Mouse (Mus musculus) C2C12 (cell line): Measurements from ENCODE around the gene Zdhhc1. TPM values are rescaled to one million over a fixed set of nuclear protein-coding genes. Genes with fewer than 3 reads are reported as not detected.

Experiments used
- H3K27me3 ChIP-seq: one replicate; pipeline ENCODE4 v1.6.1; 2011; ENCODE audit not compliant: control insufficient read depth, insufficient read depth, insufficient read length
- H3K36me3 ChIP-seq: one replicate; pipeline ENCODE4 v1.6.1; 2011; ENCODE audit not compliant: control insufficient read depth, insufficient read depth
- H3K4me3 ChIP-seq: one replicate; pipeline ENCODE4 v1.5.1; 2011; ENCODE audit warnings: mild to moderate bottlenecking, control low read depth; ENCODE audit not compliant: poor library complexity, insufficient read depth, severe bottlenecking
- H3K79me2 ChIP-seq: one replicate; pipeline ENCODE4 v1.6.1; 2011; ENCODE audit not compliant: control insufficient read depth, insufficient read depth
- H3K79me3 ChIP-seq: one replicate; pipeline ENCODE4 v1.6.1; 2011; ENCODE audit warnings: low read depth, control low read depth
- H3ac ChIP-seq: one replicate; pipeline ENCODE3; 2011; ENCODE audit warnings: low read depth; ENCODE audit not compliant: control insufficient read depth, insufficient read length
- CEBPB ChIP-seq: IDR thresholded peaks from one replicate; pipeline ENCODE4 v1.6.1; 2011; ENCODE audit warnings: low read depth, mild to moderate bottlenecking, control low read depth, moderate library complexity
- CTCF ChIP-seq: IDR thresholded peaks from one replicate; pipeline ENCODE4 v1.5.1; 2011; ENCODE audit not compliant: control insufficient read depth, insufficient read depth, insufficient read length
- FOSL1 ChIP-seq: IDR thresholded peaks from one replicate; pipeline ENCODE4 v1.8.0; 2011; ENCODE audit warnings: mild to moderate bottlenecking, low read length; ENCODE audit not compliant: poor library complexity, insufficient read depth, severe bottlenecking
- MAX ChIP-seq: IDR thresholded peaks from one replicate; pipeline ENCODE4 v1.6.1; 2011; ENCODE audit warnings: mild to moderate bottlenecking, control low read depth
- MYOD1 ChIP-seq: IDR thresholded peaks from one replicate; pipeline ENCODE4 v1.6.1; 2011; ENCODE audit warnings: low read depth; ENCODE audit not compliant: control insufficient read depth, insufficient read length
- MYOG ChIP-seq: IDR thresholded peaks from one replicate; pipeline ENCODE4 v1.6.1; 2011; ENCODE audit not compliant: control insufficient read depth, insufficient read length; ENCODE audit errors: extremely low read depth
- USF1 ChIP-seq: IDR thresholded peaks from one replicate; pipeline ENCODE4 v1.6.1; 2011; ENCODE audit warnings: low read depth, mild to moderate bottlenecking, control low read depth, moderate library complexity
- polyA plus RNA-seq: library from polyadenylated mRNA; unstranded; fragments of >200 nt; fragmentation: generic; extraction: Trizol; gene quantifications from one replicate; pipeline ENCODE4 v1.2.1, GENCODE M21; 2012; ENCODE audit warnings: missing spikeins

Zdhhc1 gene
- polyA plus RNA-seq, 1 experiment = 8.8 TPM

GRCm38 (mm10) chr8:105499787-105500186 lies 3.1 kb upstream of the Zdhhc1 start:
- Histone ChIP-seq H3K4me3 (no peak overlapping the region), H3K27me3 (no peaks in the 10 kb centered on the region), H3K79me3 (peaks cover 2% of the 10 kb centered on the region), H3K36me3 (no peaks in the 10 kb centered on the region), H3ac (no peak overlapping the region), H3K79me2 (peaks cover 19% of the 10 kb centered on the region)
- no peak for TF ChIP-seq FOSL1
- no peak for TF ChIP-seq MAX
- no peak for TF ChIP-seq CTCF
- no peak for TF ChIP-seq MYOD1
- TF ChIP-seq MYOG = no peak
- TF ChIP-seq CEBPB = no peak

- Histone ChIP-seq H3K79me3 (peaks cover 2% of the 10 kb centered on the region), H3K79me2 (peaks cover 24% of the 10 kb centered on the region), H3K4me3 (peak overlapping the region; percentile 82), H3K36me3 (no peaks in the 10 kb centered on the region), H3ac (peak overlapping the region; percentile 93), H3K27me3 (no peaks in the 10 kb centered on the region)
- TF ChIP-seq USF1 (peak; percentile 53), CTCF (no peak)
Measured at GRCm38 (mm10) chr8:105495350-105496302, 1.1 kb downstream of the Zdhhc1 start.

GRCm38 (mm10) chr8:105494566-105494965 lies 2.1 kb downstream of the Zdhhc1 start:
- Histone ChIP-seq H3K4me3 (no peak overlapping the region), H3K27me3 (no peaks in the 10 kb centered on the region), H3K79me3 (peaks cover 2% of the 10 kb centered on the region), H3K36me3 (no peaks in the 10 kb centered on the region), H3K79me2 (peaks cover 24% of the 10 kb centered on the region), H3ac (no peak overlapping the region)
- TF ChIP-seq CEBPB (no peak), MAX (no peak), USF1 (no peak), FOSL1 (no peak), CTCF (no peak)

- peaks cover 2% of the 10 kb centered on the region for H3K79me3 ChIP-seq
- H3K36me3 ChIP-seq = no peaks in the 10 kb centered on the region
- no peaks in the 10 kb centered on the region for H3K27me3 ChIP-seq
- no peak for TF ChIP-seq CEBPB
- TF ChIP-seq CTCF = no peak
- no peak for TF ChIP-seq USF1
- no peak for TF ChIP-seq MYOG
- H3K79me2 ChIP-seq = peaks cover 24% of the 10 kb centered on the region
- no peak overlapping the region for H3ac ChIP-seq
- H3K4me3 ChIP-seq = no peak overlapping the region
Measured at GRCm38 (mm10) chr8:105493495-105493894, 3.2 kb downstream of the Zdhhc1 start.

GRCm38 (mm10) chr8:105489281-105489680 lies 7.4 kb downstream of the Zdhhc1 start:
- no peak overlapping the region for H3ac ChIP-seq
- no peak overlapping the region for H3K4me3 ChIP-seq
- H3K79me2 ChIP-seq = peaks cover under 1% of the 10 kb centered on the region
- no peaks in the 10 kb centered on the region for H3K79me3 ChIP-seq
- TF ChIP-seq CTCF = no peak
- no peak for TF ChIP-seq MYOD1
- no peak for TF ChIP-seq CEBPB
- TF ChIP-seq USF1 = no peak
- TF ChIP-seq MYOG = no peak
- no peak for TF ChIP-seq MAX
- TF ChIP-seq FOSL1 = no peak
- no peaks in the 10 kb centered on the region for H3K27me3 ChIP-seq
- H3K36me3 ChIP-seq = no peaks in the 10 kb centered on the region

- no peak for TF ChIP-seq MAX
- TF ChIP-seq USF1 = no peak
- no peak for TF ChIP-seq MYOG
- TF ChIP-seq CEBPB = no peak
- no peak for TF ChIP-seq FOSL1
- no peak for TF ChIP-seq CTCF
- no peak for TF ChIP-seq MYOD1
- no peaks in the 10 kb centered on the region for H3K36me3 ChIP-seq
- H3K4me3 ChIP-seq = no peak overlapping the region
- H3K27me3 ChIP-seq = no peaks in the 10 kb centered on the region
- no peaks in the 10 kb centered on the region for H3K79me2 ChIP-seq
- H3ac ChIP-seq = no peak overlapping the region
- H3K79me3 ChIP-seq = no peaks in the 10 kb centered on the region
Measured at GRCm38 (mm10) chr8:105488082-105488481, 8.6 kb downstream of the Zdhhc1 start.
